Mouse (Mus musculus) E14TG2a.4 (cell line): ENCODE data around the gene Tmed1.
A peak's percentile ranks its signal among the peaks of the same experiment; 100 is the strongest.
"Not testable (repeated sequence)": the region's sequence is repeated elsewhere in the genome, so short reads cannot be mapped to it uniquely, and the experiment has no call there.

Experiments used
- H3K27me3 ChIP-seq: 2 replicates; pipeline ENCODE4 v1.6.1; 2014; ENCODE audit warnings: low read length, control low read depth; ENCODE audit not compliant: insufficient read depth
- H3K36me3 ChIP-seq: 2 replicates; pipeline ENCODE4 v1.6.1; 2014; ENCODE audit warnings: low read length, control low read depth; ENCODE audit not compliant: insufficient read depth
- H3K4me1 ChIP-seq: replicated peaks from 2 replicates; pipeline ENCODE4 v1.6.1; 2014; ENCODE audit warnings: low read depth, low read length, control low read depth
- H3K4me3 ChIP-seq: replicated peaks from 2 replicates; pipeline ENCODE4 v1.5.1; 2014; ENCODE audit warnings: mild to moderate bottlenecking, low read length
- H3K9me3 ChIP-seq: 2 replicates; pipeline ENCODE4 v1.6.1; 2014; ENCODE audit warnings: low read length, control low read depth
- CTCF ChIP-seq: conservative IDR thresholded peaks from 2 replicates; pipeline ENCODE4 v1.5.1; 2014; ENCODE audit warnings: low read length
- NANOG ChIP-seq: IDR thresholded peaks from 2 replicates; pipeline ENCODE4 v1.6.1; 2014; ENCODE audit warnings: borderline replicate concordance, low read length, mixed read lengths
- POU5F1 ChIP-seq: IDR thresholded peaks from 2 replicates; pipeline ENCODE4 v1.6.1; 2014; ENCODE audit warnings: low read length, borderline replicate concordance

Gene Tmed1

DNA sequence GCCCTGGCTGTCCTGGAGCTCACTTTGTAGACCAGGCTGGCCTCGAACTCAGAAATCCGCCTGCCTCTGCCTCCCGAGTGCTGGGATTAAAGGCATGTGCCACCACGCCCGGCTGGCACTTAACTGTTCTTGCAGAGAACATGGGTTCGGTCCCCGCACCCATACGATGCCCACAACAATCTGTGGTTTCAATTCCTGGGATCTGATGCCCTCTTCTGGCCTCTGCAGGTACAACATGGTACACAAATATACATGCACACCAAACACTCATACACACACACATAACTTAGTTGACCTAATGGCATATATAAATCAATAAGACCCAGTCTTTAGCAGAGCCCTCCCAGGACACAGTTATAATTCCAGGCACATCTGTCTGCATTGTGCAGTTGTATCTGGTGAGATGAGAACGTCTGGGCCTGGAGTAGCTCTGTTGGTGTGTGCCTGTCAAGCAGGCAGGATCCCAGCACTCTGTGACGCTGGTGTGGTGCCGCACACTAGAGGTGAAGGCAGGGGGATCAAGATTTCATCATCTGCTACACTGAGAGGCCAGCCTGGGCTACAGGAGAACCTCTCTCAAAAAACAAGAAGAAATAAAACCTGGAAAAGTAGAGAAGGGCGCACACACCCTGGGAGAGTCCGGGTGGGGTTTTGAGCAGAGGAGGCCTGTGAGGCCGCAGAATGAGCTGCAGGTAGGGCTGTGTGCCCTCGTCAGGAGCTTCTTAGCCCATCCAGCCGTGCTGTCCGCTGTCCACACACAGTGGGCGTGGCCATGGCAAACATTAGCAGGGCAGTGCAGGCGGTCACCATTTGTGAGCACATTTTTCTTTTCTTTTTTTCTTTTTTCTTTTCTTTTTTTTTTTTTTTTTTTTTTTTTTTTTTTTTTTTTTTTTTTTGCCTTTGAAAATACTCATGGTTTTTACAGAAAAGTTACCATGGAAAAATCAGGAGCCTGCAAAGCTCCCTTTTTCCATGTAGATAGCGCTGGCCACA, 40.7 kb downstream of the Tmed1 start:
- H3K4me1 ChIP-seq: peaks cover 73% of the 10 kb centered on the region
- TF ChIP-seq CTCF (peak; percentile 50), NANOG (no peak)
- no peaks in the 10 kb centered on the region for H3K9me3 ChIP-seq
- H3K4me3 ChIP-seq: no peak overlapping the region
- no peaks in the 10 kb centered on the region for H3K27me3 ChIP-seq
- H3K36me3 ChIP-seq: peaks cover 94% of the 10 kb centered on the region

DNA sequence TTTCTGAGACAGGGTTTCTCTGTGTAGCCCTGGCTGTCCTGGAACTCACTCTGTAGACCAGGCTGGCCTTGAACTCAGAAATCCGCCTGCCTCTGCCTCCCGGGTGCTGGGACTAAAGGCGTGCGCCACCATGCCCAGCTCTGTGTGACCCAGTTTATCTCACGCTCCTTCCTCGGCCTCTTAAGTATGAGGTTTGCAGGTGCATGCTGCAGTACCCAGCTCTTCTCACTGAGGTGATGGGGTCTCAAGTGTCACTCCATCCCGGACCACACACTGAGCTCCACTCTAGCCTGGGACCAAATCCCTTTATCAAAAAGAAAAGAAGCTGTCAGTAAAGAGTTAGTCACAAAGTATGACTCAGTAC, 45.5 kb downstream of the Tmed1 start:
- H3K9me3 ChIP-seq, H3K4me3 ChIP-seq, H3K27me3 ChIP-seq: not testable (repeated sequence)
- Histone ChIP-seq H3K36me3 (peaks cover 92% of the 10 kb centered on the region), H3K4me1 (peaks cover 85% of the 10 kb centered on the region)

DNA sequence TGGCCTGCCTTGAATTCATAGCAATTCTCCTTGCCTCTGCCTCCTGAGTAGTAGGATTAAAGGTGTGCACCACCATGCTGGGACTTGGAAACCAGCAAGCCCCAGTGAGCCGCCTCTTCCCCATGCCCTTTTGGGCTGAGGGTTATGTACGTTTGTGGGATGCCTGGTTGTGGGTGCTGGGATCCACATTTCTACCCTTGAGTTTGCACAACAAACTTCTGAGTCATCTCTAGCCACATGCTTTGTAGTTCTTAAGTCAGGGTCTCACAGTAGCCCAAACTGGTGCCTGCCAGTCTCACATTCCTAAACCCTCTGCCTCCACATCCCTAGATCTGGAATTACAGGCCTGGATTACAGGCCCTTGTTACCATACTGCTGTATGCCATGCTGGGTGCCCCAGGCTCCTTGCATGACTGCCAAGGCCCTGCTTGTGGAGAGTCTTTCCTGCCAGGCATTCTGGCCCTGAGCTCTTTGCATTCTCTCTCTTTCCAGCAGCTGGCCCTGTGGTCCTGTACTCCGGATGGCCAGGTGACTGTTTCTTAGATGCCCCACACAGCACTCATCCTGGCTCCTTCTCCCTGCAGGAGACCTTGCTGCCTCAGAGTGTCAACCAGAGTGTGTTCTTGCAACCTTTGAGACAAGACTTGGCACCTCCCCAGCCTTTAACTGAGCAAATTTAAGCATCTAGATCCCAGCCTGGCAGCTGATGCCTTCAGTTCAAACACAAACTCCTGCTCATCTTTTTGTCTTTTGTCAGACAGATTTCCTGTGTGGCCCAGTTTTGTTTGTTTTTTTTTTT, 46.1 kb downstream of the Tmed1 start:
- peaks cover 86% of the 10 kb centered on the region for H3K4me1 ChIP-seq
- H3K36me3 ChIP-seq: peaks cover 91% of the 10 kb centered on the region
- TF ChIP-seq POU5F1 (no peak), CTCF (no peak), NANOG (no peak)
- no peaks in the 10 kb centered on the region for H3K27me3 ChIP-seq
- H3K4me3 ChIP-seq: no peak overlapping the region
- no peaks in the 10 kb centered on the region for H3K9me3 ChIP-seq

DNA sequence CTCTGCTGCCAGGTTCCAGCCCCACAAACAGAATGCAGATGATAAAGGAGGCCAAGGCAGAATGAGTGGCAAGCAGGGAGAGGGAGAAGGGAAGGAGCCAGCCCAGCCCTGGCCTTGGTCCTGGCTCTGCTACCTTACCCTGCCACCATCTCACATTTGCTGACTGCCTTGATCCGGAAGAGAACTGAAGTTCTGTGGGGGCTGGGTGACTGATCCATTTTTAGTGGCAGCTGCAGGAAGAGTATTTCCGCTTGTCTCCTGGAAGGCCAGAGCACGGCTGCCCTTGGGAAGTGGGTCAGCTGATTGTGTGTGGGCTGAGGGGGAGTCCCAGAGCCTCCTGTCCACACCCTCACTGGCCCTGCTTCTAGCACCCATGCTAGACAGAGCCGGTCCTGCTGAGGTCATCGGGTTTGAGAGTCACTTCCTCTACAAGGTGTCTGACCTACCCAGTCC, 46.9 kb downstream of the Tmed1 start:
- Histone ChIP-seq H3K9me3 (no peaks in the 10 kb centered on the region), H3K27me3 (no peaks in the 10 kb centered on the region), H3K4me1 (peaks cover 90% of the 10 kb centered on the region), H3K4me3 (no peak overlapping the region), H3K36me3 (peaks cover 91% of the 10 kb centered on the region)
- TF ChIP-seq NANOG (no peak), CTCF (no peak), POU5F1 (no peak)

DNA sequence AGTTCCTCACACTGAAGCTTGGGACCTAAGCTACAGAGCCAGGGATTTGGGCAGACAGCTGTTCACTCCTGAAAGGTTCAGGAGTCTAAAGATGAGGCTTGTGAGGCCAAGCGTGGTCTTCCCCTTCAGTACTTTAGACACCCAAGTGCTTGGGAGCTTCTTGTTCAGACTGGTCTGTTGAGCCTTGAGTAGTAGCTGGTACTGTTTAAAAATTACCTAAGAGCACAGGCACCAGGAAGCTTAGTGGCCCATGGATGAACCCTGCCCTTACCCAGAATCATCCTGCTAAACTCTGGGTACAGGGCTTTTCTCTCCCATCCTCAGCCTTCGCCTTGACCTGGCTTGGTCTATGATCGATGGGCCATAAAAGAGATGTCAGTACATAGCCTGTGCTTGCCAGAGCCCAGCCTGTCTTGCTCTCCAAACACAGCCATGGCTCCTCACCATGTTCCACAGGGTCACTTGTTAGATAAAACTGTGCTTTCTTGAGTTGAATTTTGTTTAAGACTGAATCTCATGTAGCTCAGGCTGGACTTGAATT, 49.6 kb downstream of the Tmed1 start:
- no peaks in the 10 kb centered on the region for H3K9me3 ChIP-seq
- TF ChIP-seq CTCF: no peak
- TF ChIP-seq NANOG: no peak
- no peak for TF ChIP-seq POU5F1
- no peak overlapping the region for H3K4me3 ChIP-seq
- H3K36me3 ChIP-seq: peaks cover 67% of the 10 kb centered on the region
- no peaks in the 10 kb centered on the region for H3K27me3 ChIP-seq
- H3K4me1 ChIP-seq: peaks cover 94% of the 10 kb centered on the region

DNA sequence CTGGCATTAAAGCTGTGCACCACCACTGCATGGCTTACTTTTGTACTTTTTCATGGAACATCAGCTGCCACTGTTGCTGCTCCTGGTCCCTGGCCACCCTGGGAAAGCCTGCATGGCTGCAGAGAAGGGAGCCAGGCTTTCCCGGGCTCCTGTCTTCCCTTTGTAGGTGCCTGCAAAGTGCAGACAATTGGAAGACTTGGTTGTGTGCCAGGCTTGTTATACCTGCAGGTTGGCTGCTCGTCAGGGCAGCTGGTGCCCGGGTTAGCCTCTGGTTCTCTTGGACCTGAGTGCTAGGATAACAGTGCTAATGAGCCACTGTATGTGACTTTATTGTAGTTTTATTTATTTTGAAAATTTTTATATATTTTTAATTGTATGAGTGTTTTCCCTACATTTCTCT, 51.2 kb downstream of the Tmed1 start:
- H3K27me3 ChIP-seq: no peaks in the 10 kb centered on the region
- TF ChIP-seq CTCF (no peak), NANOG (no peak)
- H3K36me3 ChIP-seq: peaks cover 52% of the 10 kb centered on the region
- peaks cover 98% of the 10 kb centered on the region for H3K4me1 ChIP-seq
- peak overlapping the region; percentile 37; the same call in 1 of the 2 replicates for H3K4me3 ChIP-seq
- no peaks in the 10 kb centered on the region for H3K9me3 ChIP-seq
